Mouse (Mus musculus) spleen, embryonic (tissue): ENCODE data around the gene Olfr30.
"Not testable (repeated sequence)": the region's sequence is repeated elsewhere in the genome, so short reads cannot be mapped to it uniquely, and the experiment has no call there.

Experiments
- CTCF ChIA-PET: fragments of 350-600 bp; sonication (Branson Sonifier 250); formaldehyde crosslinking; loops from one replicate; lab custom pipeline; 2022; lab: Charles Lee

Gene Olfr30

DNA sequence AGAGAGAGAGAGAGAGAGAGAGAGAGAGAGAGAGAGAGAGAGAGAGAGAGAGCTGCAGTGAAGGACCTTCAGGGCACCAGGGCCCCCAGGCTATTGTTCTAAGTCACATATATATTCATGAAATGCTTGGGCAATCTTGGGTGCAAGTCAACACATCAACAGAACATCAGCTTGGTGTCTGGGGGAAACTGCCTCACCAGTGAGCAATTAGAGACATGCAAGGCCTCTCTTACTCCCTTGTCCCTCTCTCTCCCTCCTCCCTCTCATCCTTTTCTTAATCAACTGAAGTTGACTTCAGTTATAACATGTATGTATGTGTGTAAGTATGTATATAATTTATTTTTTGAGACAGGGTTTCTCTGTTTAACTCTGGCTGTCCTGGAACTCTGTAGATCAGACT, at the start of gene Olfr30:
TSS of gene Olfr30 (minus strand) at position 101 of the 400 bp plus-strand sequence.
- CTCF ChIA-PET: no interaction called here

DNA sequence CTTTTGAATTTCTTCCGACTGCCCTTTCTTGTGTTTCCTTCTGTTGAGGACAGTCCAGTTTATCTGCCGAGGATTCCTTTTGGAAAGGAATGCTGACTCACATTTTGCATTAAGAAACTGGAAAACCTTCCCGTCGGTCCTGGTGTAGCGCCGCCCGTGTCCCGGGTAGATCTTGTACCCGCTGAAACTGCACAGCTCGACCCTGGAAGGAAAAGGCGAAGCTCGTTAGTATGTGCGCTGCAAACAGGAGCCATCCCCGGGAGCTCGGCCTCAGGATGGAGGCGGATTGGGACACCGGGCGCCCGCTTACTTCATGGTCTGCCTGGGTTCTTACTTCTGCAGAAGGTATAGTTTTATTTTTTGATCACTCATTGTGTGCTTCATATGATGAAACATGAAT, 47.0 kb upstream of the Olfr30 start:
- CTCF ChIA-PET: not testable (repeated sequence)

DNA sequence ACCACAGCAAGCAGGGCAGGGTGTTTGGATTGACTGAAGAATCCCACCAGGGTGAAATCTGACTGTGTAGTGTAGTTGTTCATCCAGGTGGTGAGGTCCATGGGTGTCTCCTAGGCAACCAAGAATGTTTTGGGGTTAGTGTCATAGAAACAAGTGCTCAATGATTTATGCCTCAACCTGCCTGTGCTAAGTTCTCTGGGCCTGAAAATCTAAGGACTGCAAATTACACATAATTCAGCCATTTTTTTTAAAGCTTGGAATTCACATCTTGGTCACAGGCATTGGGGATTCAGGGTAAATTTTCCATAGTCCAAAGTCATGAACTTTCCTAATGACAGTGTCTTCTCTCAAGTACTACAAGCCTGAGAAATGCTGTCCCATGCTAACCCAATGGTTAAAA, 40.4 kb upstream of the Olfr30 start, which contains the start of gene Olfr331:
TSS of gene Olfr331 (minus strand) at position 101 of the 400 bp plus-strand sequence.
- CTCF ChIA-PET: not testable (repeated sequence)

DNA sequence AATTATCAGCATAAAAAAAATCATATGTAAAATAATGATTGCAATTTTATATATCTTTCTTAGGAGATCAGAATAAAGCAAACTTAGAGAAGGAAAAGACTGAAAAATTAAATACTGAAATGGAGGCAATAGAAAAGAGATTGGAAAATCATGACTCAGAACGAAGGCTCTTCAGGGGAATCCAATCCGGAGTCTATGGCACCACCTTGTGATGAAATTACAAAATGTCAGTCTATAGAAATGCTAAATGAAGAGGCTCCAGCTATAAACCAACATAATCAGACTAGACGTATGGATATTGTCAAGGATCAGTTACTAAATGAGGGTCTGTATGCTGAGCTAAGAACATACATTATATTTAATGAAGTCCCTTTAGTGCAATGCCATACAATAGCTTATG, 37.2 kb upstream of the Olfr30 start:
- CTCF ChIA-PET: no interaction called here

DNA sequence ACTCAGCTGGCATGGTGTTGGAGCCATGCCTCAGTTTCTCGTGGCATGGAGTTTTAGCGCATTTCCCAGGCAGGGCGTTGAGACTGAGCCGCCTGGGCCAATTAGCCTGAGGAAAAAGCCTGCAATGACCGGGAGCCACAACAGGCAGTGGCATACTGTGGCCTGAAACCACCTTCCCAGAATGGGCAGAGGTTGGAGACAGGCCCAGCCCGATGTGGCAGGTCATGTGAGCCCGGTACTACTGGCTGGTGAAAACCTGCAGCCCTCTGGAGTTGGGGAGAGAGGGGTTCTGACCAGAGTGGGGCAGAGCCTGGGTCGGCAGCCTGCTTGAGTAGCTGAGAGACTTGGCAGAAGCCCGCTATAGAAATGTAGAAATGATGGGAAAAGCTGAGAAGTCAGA, 36.7 kb upstream of the Olfr30 start:
- CTCF ChIA-PET: no interaction called here

DNA sequence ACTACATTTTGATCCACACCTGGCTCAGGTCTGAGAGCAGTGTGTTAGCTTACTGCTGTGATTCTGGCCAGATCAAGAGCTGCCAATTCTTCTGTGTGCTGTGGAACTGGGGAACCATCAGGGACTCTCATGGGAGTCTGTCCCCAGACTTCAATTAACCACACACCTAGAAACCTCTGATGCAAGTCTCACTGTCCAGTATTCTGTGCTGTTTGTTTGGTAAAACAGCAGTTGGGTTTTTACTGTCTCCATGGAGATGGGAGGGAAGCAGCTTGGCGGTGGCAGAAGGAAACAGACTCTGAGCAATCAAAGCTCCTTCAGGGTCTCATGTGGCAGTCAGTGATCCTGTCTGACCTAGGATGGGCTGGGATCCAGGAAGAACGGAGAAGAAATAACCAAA, 30.4 kb upstream of the Olfr30 start, which contains the start of gene Olfr332:
TSS of gene Olfr332 (minus strand) at position 101 of the 400 bp plus-strand sequence.
- CTCF ChIA-PET: interaction anchor here (0.7 kb wide), 1 partner anchor 84 kb away, joined by 3 read pairs; no protein-coding TSS in a partner anchor

DNA sequence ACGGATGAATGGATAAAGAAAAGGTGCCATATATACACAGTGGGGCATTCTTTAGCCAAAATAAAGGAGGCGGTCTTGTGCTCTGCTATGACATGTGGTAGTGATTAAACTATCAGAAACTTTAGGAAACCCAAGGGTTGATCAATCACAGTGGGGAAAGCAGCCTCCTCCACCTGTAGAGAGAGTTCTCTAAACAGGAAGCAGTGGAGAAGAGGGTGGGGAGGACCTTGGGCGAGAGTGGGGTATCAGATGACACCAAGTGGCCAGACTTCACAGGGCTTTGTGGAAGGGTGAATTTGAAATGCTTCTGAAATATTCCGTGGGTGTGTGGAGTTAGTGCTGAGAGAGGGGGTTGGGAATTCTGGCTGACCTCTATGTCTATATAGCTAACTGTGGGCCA, 8.5 kb downstream of the Olfr30 start:
- CTCF ChIA-PET: no interaction called here

DNA sequence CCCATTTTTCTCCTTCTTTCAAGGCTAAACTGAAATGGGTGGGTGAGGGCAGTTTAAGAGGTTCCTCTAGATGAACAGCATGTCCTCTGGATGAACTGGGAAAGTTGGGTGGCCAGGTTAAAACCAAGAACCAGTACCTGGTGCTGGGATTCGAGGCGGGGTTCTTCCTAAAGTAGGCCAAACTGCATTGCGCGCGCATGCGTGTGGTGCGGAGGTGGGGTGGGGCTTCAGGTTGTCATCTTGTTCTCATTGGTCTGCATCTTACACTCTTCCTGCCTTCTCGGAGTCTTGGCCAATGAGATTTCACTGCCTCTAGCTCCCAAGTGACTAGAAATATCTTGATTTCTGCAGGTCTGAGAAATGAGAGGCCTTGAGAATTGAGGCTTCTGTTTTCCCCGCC, 9.3 kb downstream of the Olfr30 start, which contains the start of gene Lypd9:
TSS of gene Lypd9 (minus strand) at position 165 of the 400 bp plus-strand sequence.
- CTCF ChIA-PET: no interaction called here

DNA sequence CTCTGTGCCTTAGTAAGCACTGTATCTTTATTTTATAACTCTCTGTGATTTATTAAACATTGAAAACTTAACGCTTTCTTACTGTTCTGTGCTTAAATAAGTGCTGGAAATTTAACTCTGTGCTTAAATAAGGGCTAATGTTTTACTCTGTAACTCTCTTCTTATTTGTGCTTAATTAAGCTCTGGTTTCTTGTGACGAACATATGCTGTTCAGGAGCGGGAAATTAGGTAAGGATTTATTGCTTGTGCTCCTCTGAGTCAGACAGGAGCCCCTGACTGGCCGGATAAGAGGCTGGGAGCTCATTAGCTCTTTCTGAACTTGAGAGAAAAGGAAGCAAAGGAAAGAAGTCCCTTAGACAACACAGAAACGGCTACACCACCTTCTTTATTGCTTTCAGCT, 24.2 kb downstream of the Olfr30 start:
- CTCF ChIA-PET: no interaction called here

DNA sequence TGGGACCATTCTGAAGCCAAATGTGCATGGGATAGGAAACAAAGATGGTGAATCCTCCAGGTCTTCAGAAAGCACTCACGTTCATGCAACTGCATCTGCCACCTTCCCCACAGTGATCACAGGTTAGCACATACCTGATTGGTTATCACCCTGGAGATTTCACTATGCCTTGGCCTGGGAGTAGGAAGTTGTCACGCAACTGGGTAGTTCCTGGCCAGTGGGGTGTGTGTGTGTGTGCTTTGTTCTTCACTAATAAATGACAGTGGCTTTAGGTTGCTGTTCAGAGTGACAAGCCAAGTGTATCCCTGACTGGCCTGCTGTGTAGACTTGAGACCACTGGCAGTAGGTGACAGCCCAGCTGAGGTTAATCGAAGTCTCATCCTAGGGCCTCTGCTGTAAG, 29.8 kb downstream of the Olfr30 start, which contains the start of gene Gm12253:
TSS of gene Gm12253 (plus strand) at position 301 of the 400 bp plus-strand sequence.
- CTCF ChIA-PET: no interaction called here

DNA sequence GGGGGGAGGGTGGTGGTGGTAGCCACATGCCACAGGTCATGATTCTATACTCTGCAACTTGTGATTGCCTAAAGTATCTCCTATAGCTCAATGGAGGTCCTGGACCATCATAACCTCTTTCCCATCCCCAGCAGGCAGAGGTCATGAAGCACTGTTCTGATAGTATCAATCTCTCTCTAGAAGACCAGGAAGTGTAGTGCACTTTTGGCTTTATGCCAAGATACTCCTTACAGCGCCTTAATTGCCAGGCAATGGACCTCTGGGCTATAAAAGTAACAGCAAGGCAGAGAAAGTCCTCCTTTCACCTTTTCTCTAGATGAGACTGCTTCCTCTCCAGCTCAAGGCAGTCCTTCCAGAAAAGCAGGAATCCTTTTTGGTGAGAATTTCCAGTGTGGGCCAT, 41.3 kb downstream of the Olfr30 start, which contains the start of gene 1810065E05Rik:
TSS of gene 1810065E05Rik (plus strand) at position 297 of the 400 bp plus-strand sequence.
- CTCF ChIA-PET: no interaction called here

DNA sequence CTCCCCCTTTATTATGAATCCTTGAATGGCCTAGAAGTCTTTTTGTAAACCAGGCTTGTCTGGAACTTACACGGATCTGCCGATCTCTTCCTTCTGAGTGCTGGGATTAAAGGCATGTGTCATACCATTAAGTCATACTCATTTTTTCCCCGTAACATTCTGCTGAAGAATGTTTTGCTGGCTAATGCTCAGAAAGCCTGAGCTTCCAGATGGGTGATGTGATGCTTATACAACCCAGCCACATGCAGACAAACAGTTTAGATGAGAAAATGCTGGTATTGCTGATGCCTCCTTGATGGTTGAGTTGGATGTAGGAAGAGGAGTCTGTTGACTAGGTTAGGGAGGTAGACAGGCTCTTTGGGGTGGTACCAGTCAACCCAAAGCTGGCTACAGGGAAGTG, 43.7 kb downstream of the Olfr30 start:
- CTCF ChIA-PET: no interaction called here

DNA sequence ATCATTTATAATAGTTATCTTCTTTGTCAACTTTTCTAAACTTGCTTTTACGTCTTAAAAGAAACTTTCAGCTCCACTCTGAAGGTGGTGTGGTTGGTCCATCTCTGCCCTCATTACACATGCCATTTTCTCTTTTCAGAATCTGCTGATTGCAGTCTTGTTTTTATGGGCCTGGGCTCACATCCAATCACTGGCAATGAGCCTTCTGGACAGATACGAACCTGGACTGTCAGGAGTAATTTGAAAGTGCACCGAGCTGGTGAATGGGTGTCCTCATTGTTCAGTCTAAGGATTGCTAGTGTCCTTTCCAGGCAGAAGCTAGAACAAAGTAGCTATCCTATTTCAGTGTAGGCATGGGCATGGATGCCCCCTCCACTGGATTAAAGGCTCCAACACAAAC, 54.0 kb downstream of the Olfr30 start:
- CTCF ChIA-PET: no interaction called here
